Mouse (Mus musculus) kidney, adult 2 months (tissue): Measurements from ENCODE around the gene Clec11a.

Experiments
- CTCF ChIP-seq: fragments of 200-500 bp; conservative IDR thresholded peaks from 2 replicates; pipeline ENCODE4 v1.5.1; 2011; ENCODE audit warnings: low read depth, mild to moderate bottlenecking, control low read depth, low read length, moderate library complexity, mixed read lengths; ENCODE audit not compliant: insufficient read depth, insufficient read length
- POLR2A ChIP-seq: fragments of 200-500 bp; IDR thresholded peaks from one replicate; pipeline ENCODE4 v1.6.1; 2011; ENCODE audit warnings: low read depth, low read length, control low read depth

- TF ChIP-seq CTCF (no peak), POLR2A (no peak)
Measured at GRCm38 (mm10) chr7:44351881-44352749, 45.4 kb upstream of the Clec11a start.
